ENCODE assay signal across 9 mouse cellular contexts in the genomic region with DNA sequence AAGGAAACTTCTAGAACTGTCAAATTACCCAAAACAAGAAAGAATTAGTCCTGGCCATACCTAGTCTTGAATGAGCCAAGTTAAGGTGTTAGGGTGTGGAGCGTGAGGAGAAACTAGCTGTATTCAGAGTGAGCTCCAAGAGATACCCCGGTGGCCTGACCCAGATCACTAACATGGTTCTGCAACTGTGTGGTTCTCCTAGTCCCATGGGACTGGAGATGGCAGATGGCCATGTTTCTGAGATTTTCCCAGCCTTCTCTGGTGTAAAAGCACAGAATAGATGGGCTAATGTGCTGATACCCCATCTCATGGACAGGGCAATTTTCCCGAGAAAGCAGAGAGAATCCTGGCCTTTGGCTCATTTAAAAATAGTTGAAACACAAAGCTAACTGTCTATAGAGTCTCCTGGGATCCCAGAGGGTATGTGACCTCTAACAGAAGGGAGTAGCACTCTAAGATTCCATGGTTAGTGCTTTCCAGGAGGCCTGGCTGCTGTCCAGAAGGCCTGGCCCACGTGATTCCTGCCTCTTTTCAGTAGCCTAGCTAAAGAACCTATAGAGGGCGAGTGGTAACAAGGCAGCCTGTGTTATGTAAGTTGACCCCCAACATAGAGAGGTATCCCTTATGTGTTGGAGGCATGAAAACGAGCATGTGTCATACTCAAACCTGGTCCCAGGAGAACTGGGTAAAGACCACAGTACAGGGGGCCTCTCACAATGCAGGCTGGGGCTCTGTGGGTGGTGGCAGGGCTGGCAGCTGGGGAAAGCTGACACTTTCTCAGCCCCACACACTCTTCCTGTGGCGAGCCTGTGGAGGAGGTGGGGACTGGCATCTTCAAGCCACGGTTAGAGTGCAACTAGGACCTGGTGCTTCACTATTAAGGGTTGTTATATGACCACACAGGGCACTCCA.
DNase-seq lines count a peak whose midpoint lies in the region; ATAC-seq and TF ChIP-seq lines count a peak whose summit lies in the region.
"Had no signal": no experiment of that assay in that cellular context is flagged by ENCODE, and none has a peak within 500 bp of the region (broad histone marks: within the 10 kb centered on the region; RNA-seq: fewer than 3 reads in every experiment).

No protein-coding gene starts in this region.

- no peak overlapping the region for H3K9ac ChIP-seq in intestine, embryonic 15.5 days
- H3K9ac ChIP-seq in lung, postnatal 0 days (replicated peaks; ENCODE audit: low read depth) = no peak overlapping the region
- no peak overlapping the region for H3K9ac ChIP-seq in stomach, embryonic 14.5 days (replicated peaks; ENCODE audit: low read depth, low read length)

- peak; percentile 59 for ATAC-seq in intestine, embryonic 15.5 days
- ATAC-seq in lung, postnatal 0 days = peak; percentile 68
- ATAC-seq in stomach, embryonic 14.5 days (ENCODE audit: insufficient number of reproducible peaks, insufficient read depth, low FRiP score, low read depth) = peak; percentile 61; the same call in 1 of the 2 replicates
- ATAC-seq in megakaryocyte-erythroid progenitor cell, adult 5-6 weeks (replicated peaks; ENCODE audit: low FRiP score, low TSS enrichment, poor library complexity, severe bottlenecking) = no peak

- no peaks in the 10 kb centered on the region for H3K27me3 ChIP-seq in intestine, embryonic 15.5 days (replicated peaks)
- H3K27me3 ChIP-seq in lung, postnatal 0 days (replicated peaks; ENCODE audit: insufficient read depth, low read length) = no peaks in the 10 kb centered on the region
- no peaks in the 10 kb centered on the region for H3K27me3 ChIP-seq in stomach, embryonic 14.5 days (ENCODE audit: control insufficient read depth, insufficient read depth, low read length)

- WGBS in intestine, embryonic 15.5 days = 37% methylated on average over 8 of the region's 8 CpGs
- 33% methylated on average over 8 of the region's 8 CpGs for WGBS in lung, postnatal 0 days
- 43% methylated on average over 8 of the region's 8 CpGs for WGBS in stomach, embryonic 14.5 days

- H3K4me3 ChIP-seq in intestine, embryonic 15.5 days (replicated peaks) = no peak overlapping the region
- H3K4me3 ChIP-seq in lung, postnatal 0 days (ENCODE audit: low read depth, low read length) = no peak overlapping the region
- H3K4me3 ChIP-seq in stomach, embryonic 14.5 days (ENCODE audit: low read depth, low read length) = no peak overlapping the region

- no peak overlapping the region for H3K27ac ChIP-seq in intestine, embryonic 15.5 days
- H3K27ac ChIP-seq in lung, postnatal 0 days (ENCODE audit: low read length) = 0 out of 2 replicates have a peak overlapping the region, but pooled peaks have one; percentile 40
- 0 out of 2 replicates have a peak overlapping the region, but pooled peaks have one; percentile 12 for H3K27ac ChIP-seq in stomach, embryonic 14.5 days (ENCODE audit: low read length)

- peaks cover 20% of the 10 kb centered on the region; the same call in 1 of the 2 replicates for H3K4me1 ChIP-seq in intestine, embryonic 15.5 days (replicated peaks)
- H3K4me1 ChIP-seq in lung, postnatal 0 days (ENCODE audit: insufficient read depth, low read depth, low read length) = peaks cover 7% of the 10 kb centered on the region; the same call in 1 of the 2 replicates
- H3K4me1 ChIP-seq in stomach, embryonic 14.5 days (ENCODE audit: control insufficient read depth, insufficient read depth, low read length) = peaks cover 18% of the 10 kb centered on the region

- peak; percentile 8 for DNase-seq in thymus, postnatal 14 days
- DNase-seq in thymus, postnatal 4 days = no peak
- peak; percentile 79 to 80 for DNase-seq in heart, adult 18-20 months
- DNase-seq in lung, postnatal 0 days (ENCODE audit: low spot score) = peak; percentile 73
- no peak for DNase-seq in layer of hippocampus, adult 9-11 months

- TF ChIP-seq EP300 in lung, postnatal 0 days (IDR thresholded peaks at IDR 0.05) = no peak; the same call in 1 of the 2 replicates

- no peak overlapping the region for H3K4me2 ChIP-seq in intestine, embryonic 15.5 days (replicated peaks)
- no peak overlapping the region for H3K4me2 ChIP-seq in lung, postnatal 0 days (replicated peaks; ENCODE audit: low read depth, low read length)
- H3K4me2 ChIP-seq in stomach, embryonic 14.5 days (replicated peaks; ENCODE audit: low read depth, low read length) = no peak overlapping the region

- H3K36me3 ChIP-seq in intestine, embryonic 15.5 days = no peaks in the 10 kb centered on the region
- no peaks in the 10 kb centered on the region for H3K36me3 ChIP-seq in lung, postnatal 0 days (ENCODE audit: insufficient read depth, low read length)
- no peaks in the 10 kb centered on the region for H3K36me3 ChIP-seq in stomach, embryonic 14.5 days (ENCODE audit: control insufficient read depth, insufficient read depth, low read length)
- H3K36me3 ChIP-seq: G1E had no signal

- H3K9me3 ChIP-seq in intestine, embryonic 15.5 days = no peaks in the 10 kb centered on the region
- H3K9me3 ChIP-seq in lung, postnatal 0 days (ENCODE audit: low read length) = no peaks in the 10 kb centered on the region
- H3K9me3 ChIP-seq in stomach, embryonic 14.5 days (ENCODE audit: control insufficient read depth, low read depth, low read length) = no peaks in the 10 kb centered on the region
- H3K9me3 ChIP-seq: G1E had no signal

- TF ChIP-seq CTCF in lung, postnatal 0 days (IDR thresholded peaks at IDR 0.05) = peak; percentile 44

Comparison
In these comparisons a context has a peak if more than half of its experiments do, and no peak if none do; other contexts are left out.
1. DNase-seq: peak in thymus, postnatal 14 days (single experiment), heart, adult 18-20 months (2 of 2) and lung, postnatal 0 days (single experiment); none in thymus, postnatal 4 days (single experiment) and layer of hippocampus, adult 9-11 months (single experiment).